Mouse (Mus musculus) embryonic facial prominence, embryonic 11.5 days (tissue): Measurements from ENCODE around the gene Atf7ip. TPM values are rescaled to one million over a fixed set of nuclear protein-coding genes. Genes with fewer than 3 reads are reported as not detected.
A peak's percentile ranks its signal among the peaks of the same experiment; 100 is the strongest.

Experiments
- ATAC-seq: fragments of 200-750 bp; cut with Nextera tagmentation; replicated peaks from 2 replicates; pipeline ENCODE4 v1.8.0; 2017; ENCODE audit warnings: low read depth; ENCODE audit not compliant: insufficient number of reproducible peaks, low FRiP score, low TSS enrichment
- DNase-seq: peaks from one replicate; pipeline ENCODE4 v3.0.0-alpha.2; 2015; ENCODE audit warnings: low spot score
- H3K27ac ChIP-seq: fragments of 300-500 bp; sonication (generic); replicated peaks from 2 replicates; pipeline ENCODE4 v1.5.1; 2014; ENCODE audit warnings: mild to moderate bottlenecking, low read depth, low read length, control low read depth
- H3K27me3 ChIP-seq: fragments of 300-500 bp; sonication (generic); 2 replicates; pipeline ENCODE4 v1.6.1; 2014; ENCODE audit warnings: mild to moderate bottlenecking, low read length, moderate library complexity, mixed read lengths; ENCODE audit not compliant: control insufficient read depth, insufficient read depth
- H3K36me3 ChIP-seq: fragments of 300-500 bp; sonication (generic); replicated peaks from 2 replicates; pipeline ENCODE4 v1.6.1; 2014; ENCODE audit warnings: low read depth, mild to moderate bottlenecking, low read length, moderate library complexity, mixed read lengths; ENCODE audit not compliant: control insufficient read depth, insufficient read depth
- H3K4me1 ChIP-seq: fragments of 300-500 bp; sonication (generic); 2 replicates; pipeline ENCODE4 v1.6.1; 2014; ENCODE audit warnings: low read length, mixed read lengths; ENCODE audit not compliant: control insufficient read depth, insufficient read depth
- H3K4me2 ChIP-seq: fragments of 300-500 bp; sonication (generic); 2 replicates; pipeline ENCODE4 v1.6.1; 2014; ENCODE audit warnings: low read depth, mild to moderate bottlenecking, control low read depth, low read length, moderate library complexity
- H3K4me3 ChIP-seq: fragments of 300-500 bp; sonication (generic); 2 replicates; pipeline ENCODE4 v1.5.1; 2014; ENCODE audit warnings: low read depth, low read length, control low read depth
- H3K9ac ChIP-seq: fragments of 300-500 bp; sonication (generic); replicated peaks from 2 replicates; pipeline ENCODE4 v1.6.1; 2014; ENCODE audit warnings: mild to moderate bottlenecking, control low read depth, low read length
- H3K9me3 ChIP-seq: fragments of 300-500 bp; sonication (generic); replicated peaks from 2 replicates; pipeline ENCODE4 v1.6.1; 2016; ENCODE audit warnings: mild to moderate bottlenecking, low read length, inconsistent platforms, mixed read lengths; ENCODE audit not compliant: control insufficient read depth
- WGBS: fragments of 180-500 bp; shearing (Covaris S2); extraction: QIAGEN DNeasy Blood & Tissue Kit; methylation state at CpG from one replicate; pipeline ENCODE4 v1.1.7; 2014; 5-methylcytosine and 5-hydroxymethylcytosine counted together
- polyA plus RNA-seq: library from polyadenylated mRNA; unstranded; fragments of >200 nt; fragmentation: Nextera tagmentation; extraction: Ambion mirVana; gene quantifications from 2 replicates; pipeline ENCODE4 v1.2.1, GENCODE M21; 2014

Atf7ip gene
- polyA plus RNA-seq, 1 experiment from 2014 or later = 43.5 TPM

DNA sequence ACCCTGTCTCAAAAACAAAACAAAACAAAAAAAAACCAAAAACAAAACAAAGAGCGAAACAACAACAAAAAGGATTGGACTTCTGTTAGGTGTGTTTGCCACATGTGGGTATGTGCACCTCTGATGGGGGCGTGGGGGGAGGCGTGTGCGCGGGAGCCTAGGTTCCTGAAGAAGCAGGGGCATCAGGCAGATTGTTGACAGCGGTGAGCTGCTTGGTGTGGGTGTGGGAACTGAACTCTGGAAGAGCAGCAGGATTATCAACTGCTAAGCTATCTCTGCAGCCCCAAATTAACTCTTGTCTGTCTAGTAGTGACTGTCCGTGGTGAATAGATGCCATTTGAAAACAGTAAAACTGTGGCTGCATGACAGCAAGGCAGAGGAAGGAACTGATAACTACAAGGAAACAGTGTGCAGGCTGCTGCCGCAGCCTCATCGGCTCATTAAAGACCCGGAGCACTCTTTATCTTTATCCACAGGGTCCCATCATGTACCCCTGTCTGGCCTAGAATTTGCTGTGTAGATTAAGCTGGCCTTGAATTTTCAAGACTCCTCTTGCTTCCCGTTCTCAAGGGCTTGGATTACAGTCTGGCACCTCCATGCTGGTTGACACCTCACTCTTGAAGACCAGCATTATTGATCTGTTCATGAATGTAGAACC is 32.4 kb upstream of the Atf7ip start:
- 79% methylated on average over 11 of the region's 11 CpGs for WGBS
- Histone ChIP-seq H3K9me3 (no peaks in the 10 kb centered on the region), H3K36me3 (no peaks in the 10 kb centered on the region), H3K27me3 (no peaks in the 10 kb centered on the region), H3K9ac (no peak overlapping the region), H3K4me2 (no peak overlapping the region), H3K4me1 (peaks cover 2% of the 10 kb centered on the region; the same call in 1 of the 2 replicates), H3K4me3 (no peak overlapping the region), H3K27ac (no peak overlapping the region)
- no peak for ATAC-seq
- DNase-seq = no peak

- H3K4me1 ChIP-seq = no peaks in the 10 kb centered on the region
- no peaks in the 10 kb centered on the region for H3K36me3 ChIP-seq
- no peaks in the 10 kb centered on the region for H3K27me3 ChIP-seq
- DNase-seq = no peak
- H3K27ac ChIP-seq = no peak overlapping the region
- no peak overlapping the region for H3K4me2 ChIP-seq
- H3K9me3 ChIP-seq = no peaks in the 10 kb centered on the region
- H3K9ac ChIP-seq = no peak overlapping the region
- 30% methylated on average over 6 of the region's 6 CpGs for WGBS
- no peak for ATAC-seq
- H3K4me3 ChIP-seq = no peak overlapping the region
Measured at GRCm38 (mm10) chr6:136475171-136475860, 30.7 kb upstream of the Atf7ip start.

- H3K4me1 ChIP-seq = no peaks in the 10 kb centered on the region
- no peak for DNase-seq
- H3K27ac ChIP-seq = no peak overlapping the region
- H3K9ac ChIP-seq = no peak overlapping the region
- WGBS = 73% methylated on average over 1 of the region's 1 CpGs
- no peak for ATAC-seq
- H3K4me2 ChIP-seq = no peak overlapping the region
- no peaks in the 10 kb centered on the region for H3K9me3 ChIP-seq
- no peaks in the 10 kb centered on the region for H3K36me3 ChIP-seq
- no peak overlapping the region for H3K4me3 ChIP-seq
- H3K27me3 ChIP-seq = no peaks in the 10 kb centered on the region
Measured at GRCm38 (mm10) chr6:136477878-136478277, 28.1 kb upstream of the Atf7ip start.

DNA sequence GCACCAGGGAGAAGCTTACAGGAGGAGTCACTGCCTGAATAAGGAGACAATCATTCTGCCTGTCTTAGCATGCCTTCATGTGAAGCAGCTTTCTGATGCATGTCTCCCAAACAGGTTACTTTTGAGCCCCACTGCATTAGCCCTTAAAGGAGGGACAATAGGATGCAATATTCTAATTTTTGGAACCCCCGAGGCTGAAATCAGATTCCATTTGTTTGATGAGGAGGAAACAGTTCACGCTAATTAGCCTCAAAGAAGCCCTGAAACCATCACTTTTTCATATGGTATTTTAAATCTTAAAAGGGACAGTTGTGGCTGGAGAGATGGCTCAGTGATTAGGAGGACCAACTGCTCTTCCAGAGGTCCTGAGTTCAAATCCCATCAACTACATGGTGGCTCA is 22.4 kb upstream of the Atf7ip start:
- Histone ChIP-seq H3K9ac (no peak overlapping the region), H3K4me2 (no peak overlapping the region), H3K27ac (no peak overlapping the region), H3K36me3 (no peaks in the 10 kb centered on the region), H3K9me3 (no peaks in the 10 kb centered on the region), H3K27me3 (no peaks in the 10 kb centered on the region), H3K4me1 (no peaks in the 10 kb centered on the region), H3K4me3 (no peak overlapping the region)
- ATAC-seq (no peak), DNase-seq (no peak)
- WGBS = 79% methylated on average over 2 of the region's 2 CpGs

GRCm38 (mm10) chr6:136484093-136484492 is 21.9 kb upstream of the Atf7ip start:
- Histone ChIP-seq H3K27ac (no peak overlapping the region), H3K4me3 (no peak overlapping the region), H3K9ac (no peak overlapping the region), H3K36me3 (no peaks in the 10 kb centered on the region), H3K27me3 (no peaks in the 10 kb centered on the region), H3K4me1 (no peaks in the 10 kb centered on the region), H3K9me3 (no peaks in the 10 kb centered on the region), H3K4me2 (no peak overlapping the region)
- WGBS = 93% methylated on average over 3 of the region's 3 CpGs
- ATAC-seq = no peak
- no peak for DNase-seq

- H3K36me3 ChIP-seq = no peaks in the 10 kb centered on the region
- no peaks in the 10 kb centered on the region for H3K4me1 ChIP-seq
- DNase-seq = no peak
- no peaks in the 10 kb centered on the region for H3K27me3 ChIP-seq
- H3K4me2 ChIP-seq = no peak overlapping the region
- no peak for ATAC-seq
- 62% methylated on average over 4 of the region's 4 CpGs for WGBS
- no peak overlapping the region for H3K9ac ChIP-seq
- no peak overlapping the region for H3K27ac ChIP-seq
- H3K9me3 ChIP-seq = no peaks in the 10 kb centered on the region
- H3K4me3 ChIP-seq = no peak overlapping the region
Measured at GRCm38 (mm10) chr6:136486166-136486565, 19.8 kb upstream of the Atf7ip start.

DNA sequence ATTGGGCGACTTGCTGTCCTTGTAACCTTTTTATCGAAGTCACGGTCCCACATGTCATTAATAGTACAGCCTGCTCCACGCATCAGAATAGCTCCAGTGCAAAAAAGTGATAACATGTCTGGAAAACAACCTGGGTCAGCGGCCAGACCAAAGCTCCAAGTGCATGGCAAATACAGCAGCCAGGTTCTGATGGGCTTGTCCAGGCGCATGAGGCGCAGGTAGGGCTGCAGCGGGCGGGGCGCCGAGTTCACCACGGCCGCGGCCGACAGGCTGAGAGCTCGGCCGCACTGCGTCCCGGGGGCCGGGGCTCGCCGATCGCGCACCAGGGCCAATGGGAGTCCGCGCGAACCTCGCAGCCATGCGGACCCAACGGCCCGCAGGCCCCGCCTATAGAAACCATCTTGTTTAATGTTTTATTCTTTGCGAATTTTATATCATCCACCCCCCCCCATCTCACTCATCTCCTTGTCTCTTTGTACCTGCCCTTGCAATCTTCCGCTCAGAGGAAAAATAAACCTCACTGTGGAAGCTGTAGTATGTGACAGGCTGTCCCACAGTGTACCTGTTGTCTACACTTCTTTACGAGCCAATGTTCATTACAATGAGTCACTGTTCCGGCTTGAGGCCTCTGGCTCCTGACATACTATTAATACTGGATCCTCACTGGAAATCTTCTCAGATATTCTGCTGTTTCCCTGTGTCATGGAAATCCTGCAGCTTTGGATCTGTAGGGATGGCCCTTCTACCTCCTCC is 19.0 kb upstream of the Atf7ip start:
- WGBS = 36% methylated on average over 36 of the region's 36 CpGs
- ATAC-seq (peak; percentile 72; the same call in 1 of the 2 replicates), DNase-seq (no peak)
- no peak overlapping the region for H3K4me3 ChIP-seq
- no peaks in the 10 kb centered on the region for H3K27me3 ChIP-seq
- peak overlapping the region; percentile 33 for H3K4me2 ChIP-seq
- no peaks in the 10 kb centered on the region for H3K36me3 ChIP-seq
- no peak overlapping the region for H3K27ac ChIP-seq
- H3K9ac ChIP-seq = no peak overlapping the region
- H3K4me1 ChIP-seq = no peaks in the 10 kb centered on the region
- H3K9me3 ChIP-seq = no peaks in the 10 kb centered on the region

DNA sequence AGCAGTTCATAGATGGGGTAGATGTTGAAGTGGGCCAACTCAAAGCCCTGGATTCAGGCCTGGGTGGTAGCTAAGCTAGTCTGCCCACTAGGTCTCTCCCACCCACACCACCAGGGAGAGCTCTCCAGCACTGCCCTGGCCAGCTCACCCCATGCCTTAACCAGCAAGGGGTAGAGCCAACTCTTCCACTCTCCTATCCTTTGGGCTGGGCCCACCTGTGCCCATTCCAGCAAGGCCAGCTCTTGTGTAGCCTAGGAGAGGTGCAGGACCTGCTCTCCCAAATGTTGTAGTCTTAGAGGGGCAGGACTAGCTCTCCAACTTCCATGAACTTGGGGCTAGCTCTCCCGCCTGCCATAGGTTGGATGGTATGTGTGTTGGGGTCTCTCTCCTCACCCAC is 18.4 kb upstream of the Atf7ip start:
- Histone ChIP-seq H3K27ac (no peak overlapping the region), H3K9ac (no peak overlapping the region), H3K9me3 (no peaks in the 10 kb centered on the region), H3K27me3 (no peaks in the 10 kb centered on the region), H3K36me3 (no peaks in the 10 kb centered on the region), H3K4me2 (no peak overlapping the region), H3K4me3 (no peak overlapping the region), H3K4me1 (no peaks in the 10 kb centered on the region)
- no peak for DNase-seq
- WGBS = 95% methylated on average over 1 of the region's 1 CpGs
- ATAC-seq = no peak
